In the genomic region with DNA sequence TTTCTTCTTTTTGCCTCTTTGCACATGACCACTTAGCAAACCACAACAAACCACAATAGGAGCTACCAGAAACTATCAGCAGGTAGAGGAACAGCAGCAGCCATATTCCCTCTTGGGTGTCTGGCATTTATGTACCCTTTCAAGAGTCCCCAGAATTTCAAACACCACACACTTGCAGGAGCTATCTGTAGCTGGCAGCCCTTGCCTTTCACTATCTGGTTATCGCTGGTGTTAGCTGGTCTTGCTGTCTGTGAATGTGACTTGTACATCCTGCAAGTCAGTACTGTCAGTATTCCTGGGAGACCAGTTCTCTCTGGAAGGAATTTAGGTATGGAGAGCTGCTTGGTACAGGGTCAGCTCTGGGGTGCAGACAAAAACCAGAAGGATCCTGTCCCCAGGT, we compare ENCODE assay signal across 28 mouse cellular contexts.
"Had no signal": no experiment of that assay in that cellular context is flagged by ENCODE, and none has a peak within 500 bp of the region (broad histone marks: within the 10 kb centered on the region; RNA-seq: fewer than 3 reads in every experiment).

No protein-coding gene starts in this region.

- H3K9me3 ChIP-seq: limb, embryonic 10.5 days; limb, embryonic 12.5 days; limb, embryonic 13.5 days; limb, embryonic 15.5 days; liver, embryonic 12.5 days; liver, embryonic 13.5 days; liver, embryonic 15.5 days; lung, embryonic 15.5 days; midbrain, embryonic 10.5 days; midbrain, embryonic 12.5 days; midbrain, embryonic 13.5 days; midbrain, embryonic 15.5 days; neural tube, embryonic 12.5 days had no signal

- H3K36me3 ChIP-seq: limb, embryonic 10.5 days; limb, embryonic 12.5 days; limb, embryonic 13.5 days; limb, embryonic 15.5 days; liver, embryonic 12.5 days; liver, embryonic 13.5 days; liver, embryonic 15.5 days; lung, embryonic 15.5 days; midbrain, embryonic 10.5 days; midbrain, embryonic 12.5 days; midbrain, embryonic 13.5 days; midbrain, embryonic 15.5 days; neural tube, embryonic 12.5 days had no signal

- H3K4me1 ChIP-seq: limb, embryonic 12.5 days; limb, embryonic 13.5 days; limb, embryonic 15.5 days; liver, embryonic 12.5 days; liver, embryonic 13.5 days; liver, embryonic 15.5 days; lung, embryonic 15.5 days; megakaryocyte, embryonic 14.5 days; midbrain, embryonic 12.5 days; midbrain, embryonic 13.5 days; midbrain, embryonic 15.5 days; neural tube, embryonic 12.5 days had no signal

- H3K9ac ChIP-seq: limb, embryonic 12.5 days; limb, embryonic 13.5 days; limb, embryonic 15.5 days; liver, embryonic 12.5 days; liver, embryonic 13.5 days; liver, embryonic 14.5 days; liver, embryonic 15.5 days; liver, postnatal 0 days; lung, embryonic 14.5 days; lung, embryonic 15.5 days; midbrain, embryonic 12.5 days; midbrain, embryonic 13.5 days; midbrain, embryonic 15.5 days; neural tube, embryonic 12.5 days had no signal

- DNase-seq: left cerebral cortex, postnatal 4 days; liver; liver, embryonic 13.5 days; liver, postnatal 0 days; lung, adult 18-20 months; lung, adult 2 months; lung, embryonic 14.5 days; lung, postnatal 10 days; lung, postnatal 14 days; lung, postnatal 36 days; lung, postnatal 4 days; midbrain, embryonic 14.5 days had no signal

- H3K27me3 ChIP-seq: limb, embryonic 12.5 days; limb, embryonic 13.5 days; limb, embryonic 15.5 days; liver, embryonic 12.5 days; liver, embryonic 13.5 days; liver, embryonic 15.5 days; lung, embryonic 15.5 days; megakaryocyte, embryonic 14.5 days; midbrain, embryonic 13.5 days; midbrain, embryonic 15.5 days; neural tube, embryonic 12.5 days had no signal

- H3K27ac ChIP-seq: limb, embryonic 10.5 days; limb, embryonic 12.5 days; limb, embryonic 13.5 days; limb, embryonic 15.5 days; liver, embryonic 12.5 days; liver, embryonic 13.5 days; liver, embryonic 14.5 days; liver, embryonic 15.5 days; lung, embryonic 15.5 days; macrophage; midbrain, embryonic 12.5 days; midbrain, embryonic 13.5 days; midbrain, embryonic 15.5 days; neural tube, embryonic 12.5 days had no signal

- H3K4me3 ChIP-seq: limb, embryonic 10.5 days; limb, embryonic 12.5 days; limb, embryonic 13.5 days; limb, embryonic 15.5 days; liver, embryonic 12.5 days; liver, embryonic 13.5 days; liver, embryonic 15.5 days; lung, embryonic 15.5 days; megakaryocyte, embryonic 14.5 days; midbrain, embryonic 10.5 days; midbrain, embryonic 12.5 days; midbrain, embryonic 13.5 days; midbrain, embryonic 15.5 days; myocyte; neural tube, embryonic 12.5 days had no signal
